Comparison of ENCODE assay signal across 9 mouse cellular contexts in genomic region chr2:18688286-18688685, GRCm38 (mm10). TPM values are rescaled to one million over a fixed set of nuclear protein-coding genes. Genes with fewer than 3 reads are reported as not detected.
DNase-seq lines count a peak whose midpoint lies in the region; ATAC-seq and TF ChIP-seq lines count a peak whose summit lies in the region.
"Had no signal": no experiment of that assay in that cellular context is flagged by ENCODE, and none has a peak within 500 bp of the region (broad histone marks: within the 10 kb centered on the region; RNA-seq: fewer than 3 reads in every experiment).

No protein-coding gene starts in this region.

- H3K9me3 ChIP-seq in megakaryocyte, embryonic 14.5 days, result no peaks in the 10 kb centered on the region
- H3K9me3 ChIP-seq in forebrain, embryonic 13.5 days (replicated peaks), result no peaks in the 10 kb centered on the region
- no peaks in the 10 kb centered on the region for H3K9me3 ChIP-seq in limb, embryonic 14.5 days (ENCODE audit: control insufficient read depth, low read length)

- 6% methylated on average over 6 of the region's 6 CpGs for WGBS in forebrain, embryonic 13.5 days
- WGBS in limb, embryonic 14.5 days, result 5% methylated on average over 6 of the region's 6 CpGs

- peak overlapping the region; percentile 94 for H3K4me3 ChIP-seq in megakaryocyte, embryonic 14.5 days (replicated peaks)
- peak overlapping the region; percentile 48 for H3K4me3 ChIP-seq in forebrain, embryonic 13.5 days
- peak overlapping the region; percentile 45 for H3K4me3 ChIP-seq in limb, embryonic 14.5 days (replicated peaks; ENCODE audit: low read length)
- no peak overlapping the region; the same call in 1 of the 2 replicates for H3K4me3 ChIP-seq in left cerebral cortex, adult 2 months

- TF ChIP-seq CTCF in left cerebral cortex, adult 2 months (IDR thresholded peaks at IDR 0.05), result no peak

- H3K27ac ChIP-seq in forebrain, embryonic 13.5 days, result no peak overlapping the region
- H3K27ac ChIP-seq in limb, embryonic 14.5 days (replicated peaks; ENCODE audit: low read depth, low read length), result no peak overlapping the region
- H3K27ac ChIP-seq in left cerebral cortex, adult 2 months, result no peak overlapping the region

- H3K9ac ChIP-seq in forebrain, embryonic 13.5 days, result no peak overlapping the region
- H3K9ac ChIP-seq in limb, embryonic 14.5 days (ENCODE audit: low read depth, low read length, severe bottlenecking), result no peak overlapping the region

- no peak for DNase-seq in limb, embryonic 14.5 days (ENCODE audit: low spot score)
- peak; percentile 27 for DNase-seq in splenic B cell, adult 2 months (ENCODE audit: low read depth, low spot score)
- no peak for DNase-seq in left cerebral cortex, adult 2 months (ENCODE audit: extremely low spot score in 1 of 2, low spot score in 2 of 2)
- DNase-seq in right cerebral cortex, postnatal 10 days (ENCODE audit: low spot score in 2 of 2), result no peak
- DNase-seq in right cerebral cortex, postnatal 14 days, result no peak

- intact Hi-C loops in left cerebral cortex, adult 2 months (cut with DNase I), result no loop called here

- H3K27me3 ChIP-seq in megakaryocyte, embryonic 14.5 days (replicated peaks), result peaks cover 62% of the 10 kb centered on the region
- H3K27me3 ChIP-seq in forebrain, embryonic 13.5 days, result peaks cover 76% of the 10 kb centered on the region
- H3K27me3 ChIP-seq in limb, embryonic 14.5 days (ENCODE audit: control insufficient read depth, insufficient read depth, low read length), result peaks cover 74% of the 10 kb centered on the region
- H3K27me3 ChIP-seq in splenic B cell, adult 2 months (ENCODE audit: control insufficient read depth, insufficient read depth, low read length, poor library complexity, severe bottlenecking), result peaks cover 4% of the 10 kb centered on the region; the same call in 1 of the 2 replicates

- TF ChIP-seq POLR2A in limb, embryonic 14.5 days (IDR thresholded peaks at IDR 0.05; ENCODE audit: borderline replicate concordance, extremely low read depth, insufficient read depth, insufficient read length), result no peak

- H3K36me3 ChIP-seq in megakaryocyte, embryonic 14.5 days (replicated peaks; ENCODE audit: low read length), result peaks cover 10% of the 10 kb centered on the region
- H3K36me3 ChIP-seq in forebrain, embryonic 13.5 days (ENCODE audit: poor library complexity, severe bottlenecking), result peaks cover 8% of the 10 kb centered on the region
- peaks cover 9% of the 10 kb centered on the region for H3K36me3 ChIP-seq in limb, embryonic 14.5 days (ENCODE audit: control insufficient read depth, insufficient read depth, low read length)
- no peaks in the 10 kb centered on the region for H3K36me3 ChIP-seq in splenic B cell, adult 2 months (ENCODE audit: control insufficient read depth, insufficient read depth, low read length, poor library complexity, severe bottlenecking)

- H3K4me2 ChIP-seq in forebrain, embryonic 13.5 days, result peak overlapping the region; percentile 77
- H3K4me2 ChIP-seq in limb, embryonic 14.5 days (replicated peaks; ENCODE audit: low read depth, low read length, severe bottlenecking), result peak overlapping the region; percentile 81

- no peak for ATAC-seq in megakaryocyte, adult 5-6 weeks (ENCODE audit: poor library complexity, severe bottlenecking)
- ATAC-seq in forebrain, embryonic 13.5 days, result no peak
- ATAC-seq in limb, embryonic 14.5 days (ENCODE audit: low FRiP score, low read depth), result no peak

- peaks cover 27% of the 10 kb centered on the region for H3K4me1 ChIP-seq in megakaryocyte, embryonic 14.5 days
- peaks cover 21% of the 10 kb centered on the region for H3K4me1 ChIP-seq in forebrain, embryonic 13.5 days
- peaks cover 12% of the 10 kb centered on the region; the same call in 1 of the 2 replicates for H3K4me1 ChIP-seq in limb, embryonic 14.5 days (ENCODE audit: control insufficient read depth, insufficient read depth, low read length)

RNA-seq across cellular contexts. Expression of gene Spag6, which starts 5.5 kb away (rescaled TPM):
- polyA plus RNA-seq in megakaryocyte, embryonic 14.5 days (2012; ENCODE audit: insufficient read depth, low replicate concordance), result not detected in 2 replicates
- not detected in 2 replicates for total RNA-seq in megakaryocyte, adult 5-6 weeks (2015)
- not detected in 2 replicates for total RNA-seq in megakaryocyte, adult 5-6 weeks (2017)
- polyA plus RNA-seq in forebrain, embryonic 13.5 days (2015; fragmentation: Nextera tagmentation; extraction: Ambion mirVana), result 0.20 and 0.32 TPM in 2 replicates
- polyA plus RNA-seq in limb, embryonic 14.5 days (2012; rRNA removed), result 0.03 and 0.48 TPM in 2 replicates
- 0.15 TPM in 1 of 2 replicates, not detected in the other for polyA plus RNA-seq in limb, embryonic 14.5 days (2014; fragmentation: Nextera tagmentation; extraction: Ambion mirVana)
- total RNA-seq in left cerebral cortex, adult 2 months (2021), result 1 to 10 TPM; 8.9 TPM
- polyA plus RNA-seq: erythroblast, embryonic 14.5 days had no signal

RNA-seq across cellular contexts. Expression of gene Bmi1, which starts 11.5 kb away (rescaled TPM):
- polyA plus RNA-seq in megakaryocyte, embryonic 14.5 days (2012; ENCODE audit: insufficient read depth, low replicate concordance), result 2.7 and 5.1 TPM in 2 replicates
- total RNA-seq in megakaryocyte, adult 5-6 weeks (2015), result 18.1 and 22.2 TPM in 2 replicates
- 16.5 and 23.3 TPM in 2 replicates for total RNA-seq in megakaryocyte, adult 5-6 weeks (2017)
- polyA plus RNA-seq in forebrain, embryonic 13.5 days (2015; fragmentation: Nextera tagmentation; extraction: Ambion mirVana), result 34.4 and 35.5 TPM in 2 replicates
- 39.6 and 43.7 TPM in 2 replicates for polyA plus RNA-seq in limb, embryonic 14.5 days (2012; rRNA removed)
- polyA plus RNA-seq in limb, embryonic 14.5 days (2014; fragmentation: Nextera tagmentation; extraction: Ambion mirVana), result 28.5 and 34.0 TPM in 2 replicates
- total RNA-seq in left cerebral cortex, adult 2 months (2021), result 10 to 100 TPM; 39.5 to 40.1 TPM

RNA-seq across cellular contexts. Expression of gene Commd3, which starts 16.1 kb away (rescaled TPM):
- 48.7 and 223 TPM in 2 replicates for polyA plus RNA-seq in megakaryocyte, embryonic 14.5 days (2012; ENCODE audit: insufficient read depth, low replicate concordance)
- 112 and 114 TPM in 2 replicates for total RNA-seq in megakaryocyte, adult 5-6 weeks (2015)
- total RNA-seq in megakaryocyte, adult 5-6 weeks (2017), result 105 and 126 TPM in 2 replicates
- 211 and 226 TPM in 2 replicates for polyA plus RNA-seq in forebrain, embryonic 13.5 days (2015; fragmentation: Nextera tagmentation; extraction: Ambion mirVana)
- polyA plus RNA-seq in limb, embryonic 14.5 days (2012; rRNA removed), result 116 and 146 TPM in 2 replicates
- polyA plus RNA-seq in limb, embryonic 14.5 days (2014; fragmentation: Nextera tagmentation; extraction: Ambion mirVana), result 233 and 244 TPM in 2 replicates
- total RNA-seq in left cerebral cortex, adult 2 months (2021), result 10 to 100 TPM; 80.5 to 89.2 TPM
